Mouse (Mus musculus): ENCODE results near the gene Cd47. TPM values are rescaled to one million over a fixed set of nuclear protein-coding genes. Genes with fewer than 3 reads are reported as not detected.

Gene Cd47
- polyA plus RNA-seq, 1 experiment from 2014 or later = 85.0 TPM

GRCm38 (mm10) chr16:49847224-49848003 is 47.1 kb downstream of the Cd47 start:
- ATAC-seq = no peak
- no peak overlapping the region for H3K4me3 ChIP-seq (replicated peaks)
- no peak overlapping the region for H3K27ac ChIP-seq
- no peaks in the 10 kb centered on the region for H3K9me3 ChIP-seq
- no peaks in the 10 kb centered on the region for H3K27me3 ChIP-seq (replicated peaks)
- WGBS = 81% methylated on average over 5 of the region's 5 CpGs
- H3K9ac ChIP-seq = no peak overlapping the region
- no peaks in the 10 kb centered on the region for H3K4me1 ChIP-seq (replicated peaks)
- no peaks in the 10 kb centered on the region for H3K36me3 ChIP-seq
- H3K4me2 ChIP-seq (replicated peaks) = no peak overlapping the region

GRCm38 (mm10) chr16:49848651-49849050 is 48.3 kb downstream of the Cd47 start:
- no peaks in the 10 kb centered on the region for H3K9me3 ChIP-seq
- H3K27ac ChIP-seq = no peak overlapping the region
- no peak for ATAC-seq
- H3K4me1 ChIP-seq (replicated peaks) = no peaks in the 10 kb centered on the region
- H3K27me3 ChIP-seq (replicated peaks) = no peaks in the 10 kb centered on the region
- H3K4me2 ChIP-seq (replicated peaks) = no peak overlapping the region
- 65% methylated on average over 1 of the region's 1 CpGs for WGBS
- no peaks in the 10 kb centered on the region for H3K36me3 ChIP-seq
- H3K9ac ChIP-seq = no peak overlapping the region
- H3K4me3 ChIP-seq (replicated peaks) = no peak overlapping the region

GRCm38 (mm10) chr16:49852940-49853339 is 52.6 kb downstream of the Cd47 start:
- WGBS = 85% methylated on average over 3 of the region's 3 CpGs
- Histone ChIP-seq H3K9ac (no peak overlapping the region), H3K27ac (no peak overlapping the region), H3K4me1 (replicated peaks) (0 out of 2 replicates have a peak, but pooled peaks cover 2% of the 10 kb centered on the region), H3K4me3 (replicated peaks) (no peak overlapping the region), H3K9me3 (no peaks in the 10 kb centered on the region), H3K27me3 (replicated peaks) (no peaks in the 10 kb centered on the region), H3K4me2 (replicated peaks) (no peak overlapping the region), H3K36me3 (no peaks in the 10 kb centered on the region)
- no peak for ATAC-seq

GRCm38 (mm10) chr16:49853633-49854032 is 53.3 kb downstream of the Cd47 start:
- H3K4me1 ChIP-seq (replicated peaks) = peaks cover 5% of the 10 kb centered on the region; the same call in 1 of the 2 replicates
- no peak for ATAC-seq
- H3K36me3 ChIP-seq = no peaks in the 10 kb centered on the region
- no peak overlapping the region for H3K4me2 ChIP-seq (replicated peaks)
- H3K9ac ChIP-seq = no peak overlapping the region
- no peak overlapping the region for H3K27ac ChIP-seq
- no peaks in the 10 kb centered on the region for H3K27me3 ChIP-seq (replicated peaks)
- WGBS = 89% methylated on average over 6 of the region's 6 CpGs
- H3K9me3 ChIP-seq = no peaks in the 10 kb centered on the region
- no peak overlapping the region for H3K4me3 ChIP-seq (replicated peaks)

GRCm38 (mm10) chr16:49854194-49854593 is 53.9 kb downstream of the Cd47 start:
- WGBS = 86% methylated on average over 6 of the region's 6 CpGs
- peak overlapping the region; percentile 75 for H3K4me2 ChIP-seq (replicated peaks)
- H3K9me3 ChIP-seq = no peaks in the 10 kb centered on the region
- H3K9ac ChIP-seq = no peak overlapping the region
- ATAC-seq = no peak
- no peaks in the 10 kb centered on the region for H3K27me3 ChIP-seq (replicated peaks)
- H3K4me3 ChIP-seq (replicated peaks) = no peak overlapping the region
- peaks cover 5% of the 10 kb centered on the region; the same call in 1 of the 2 replicates for H3K4me1 ChIP-seq (replicated peaks)
- no peaks in the 10 kb centered on the region for H3K36me3 ChIP-seq
- H3K27ac ChIP-seq = no peak overlapping the region

- under 1% methylated on average over 65 of the region's 74 CpGs for WGBS
- H3K27ac ChIP-seq = peak overlapping the region; percentile 100
- peak; percentile 97 for ATAC-seq
These were observed 54.9 kb downstream of the Cd47 start for GRCm38 (mm10) chr16:49854931-49855835.

GRCm38 (mm10) chr16:49855836-49856503 is 55.6 kb downstream of the Cd47 start:
- Histone ChIP-seq H3K9ac (peak overlapping the region; percentile 95), H3K36me3 (no peaks in the 10 kb centered on the region), H3K9me3 (no peaks in the 10 kb centered on the region), H3K4me2 (replicated peaks) (peak overlapping the region; percentile 75), H3K27me3 (replicated peaks) (no peaks in the 10 kb centered on the region), H3K27ac (peak overlapping the region; percentile 100), H3K4me3 (replicated peaks) (peak overlapping the region; percentile 88), H3K4me1 (replicated peaks) (peaks cover 5% of the 10 kb centered on the region; the same call in 1 of the 2 replicates)
- peak; percentile 82 for ATAC-seq
- under 1% methylated on average over 38 of the region's 39 CpGs for WGBS

More at GRCm38 (mm10) chr16:49854931-49855835, 54.9 kb downstream of the Cd47 start:
- H3K36me3 ChIP-seq = no peaks in the 10 kb centered on the region
- H3K9me3 ChIP-seq = no peaks in the 10 kb centered on the region
- H3K4me2 ChIP-seq (replicated peaks) = peak overlapping the region; percentile 75
- H3K4me3 ChIP-seq (replicated peaks) = peak overlapping the region; percentile 88
- peak overlapping the region; percentile 95 for H3K9ac ChIP-seq
- peaks cover 5% of the 10 kb centered on the region; the same call in 1 of the 2 replicates for H3K4me1 ChIP-seq (replicated peaks)
- H3K27me3 ChIP-seq (replicated peaks) = no peaks in the 10 kb centered on the region

- Histone ChIP-seq H3K9me3 (no peaks in the 10 kb centered on the region), H3K4me1 (replicated peaks) (peaks cover 5% of the 10 kb centered on the region; the same call in 1 of the 2 replicates), H3K4me2 (replicated peaks) (peak overlapping the region; percentile 75), H3K4me3 (replicated peaks) (peak overlapping the region; percentile 88), H3K27ac (no peak overlapping the region), H3K9ac (peak overlapping the region; percentile 95), H3K36me3 (no peaks in the 10 kb centered on the region), H3K27me3 (replicated peaks) (no peaks in the 10 kb centered on the region)
- ATAC-seq = no peak
- WGBS = 22% methylated on average over 8 of the region's 8 CpGs
These were observed 56.3 kb downstream of the Cd47 start for GRCm38 (mm10) chr16:49856661-49857060.

GRCm38 (mm10) chr16:49857504-49858160 is 57.3 kb downstream of the Cd47 start:
- Histone ChIP-seq H3K27ac (no peak overlapping the region), H3K27me3 (replicated peaks) (no peaks in the 10 kb centered on the region), H3K4me3 (replicated peaks) (no peak overlapping the region), H3K4me1 (replicated peaks) (peaks cover 5% of the 10 kb centered on the region; the same call in 1 of the 2 replicates), H3K9me3 (no peaks in the 10 kb centered on the region), H3K4me2 (replicated peaks) (peak overlapping the region; percentile 39), H3K36me3 (no peaks in the 10 kb centered on the region), H3K9ac (no peak overlapping the region)
- WGBS = 58% methylated on average over 8 of the region's 8 CpGs
- ATAC-seq = no peak

- Histone ChIP-seq H3K4me3 (replicated peaks) (no peak overlapping the region), H3K4me2 (replicated peaks) (peak overlapping the region; percentile 39), H3K27ac (no peak overlapping the region), H3K4me1 (replicated peaks) (peaks cover 5% of the 10 kb centered on the region; the same call in 1 of the 2 replicates), H3K9me3 (no peaks in the 10 kb centered on the region), H3K27me3 (replicated peaks) (no peaks in the 10 kb centered on the region), H3K36me3 (no peaks in the 10 kb centered on the region), H3K9ac (no peak overlapping the region)
- WGBS = 61% methylated on average over 9 of the region's 9 CpGs
- ATAC-seq = no peak
These were observed 58.0 kb downstream of the Cd47 start for GRCm38 (mm10) chr16:49858161-49858906.

Data from intestine, embryonic 15.5 days (tissue).